8 mouse cellular contexts compared by ENCODE assay signal in genomic region chr3:105801191-105802166, GRCm38 (mm10). TPM values are rescaled to one million over a fixed set of nuclear protein-coding genes. Genes with fewer than 3 reads are reported as not detected.
DNase-seq lines count a peak whose midpoint lies in the region; ATAC-seq lines count a peak whose summit lies in the region.

Gene Rap1a, minus strand, starts transcription at chr3:105801336.

- peak; percentile 75 for DNase-seq in adipocyte (ENCODE audit: low spot score)
- peak; percentile 83 for DNase-seq in embryo, embryonic 10.5 days (ENCODE audit: low spot score)
- peak; percentile 83 for DNase-seq in gastrocnemius, postnatal 25 days
- peak; percentile 63 to 78 for DNase-seq in left cerebral cortex, postnatal 25 days (ENCODE audit: low spot score in 2 of 2)
- peak; percentile 72 for DNase-seq in mesoderm, embryonic 11.5 days (ENCODE audit: low read depth, low spot score)
- DNase-seq in right cerebral cortex, postnatal 36 days (ENCODE audit: low spot score in 2 of 2) = peak; percentile 39 to 55
- peak; percentile 74 to 75 for DNase-seq in urinary bladder, postnatal 4 days (ENCODE audit: low spot score in 2 of 2)

- intact Hi-C loops in left cerebral cortex, postnatal 25 days (cut with DNase I) = loop anchor here (5.0 kb wide), 2 partner anchors 96 to 156 kb away; partner anchors contain the start of gene Wdr77

- peak; percentile 50 for ATAC-seq in inflammation-experienced regulatory T-cells, adult 6 months

RNA-seq across cellular contexts. Expression of gene Rap1a, which starts in this region (rescaled TPM):
- total RNA-seq in gastrocnemius, postnatal 25 days (2021) = 10 to 100 TPM; 77.6 to 84.2 TPM
- 100 to 1,000 TPM; 142 to 303 (median 166) TPM for polyA plus RNA-seq in inflammation-experienced regulatory T-cells, adult 6 months (2017; shearing (Covaris generic))
- total RNA-seq in left cerebral cortex, postnatal 25 days (2021) = 10 to 100 TPM; 71.5 to 76.4 TPM

Comparison
In these comparisons a context has a peak if more than half of its experiments do, and no peak if none do; other contexts are left out.
1. Peak in every context shown above with its lines: DNase-seq and ATAC-seq.